Mouse (Mus musculus): ENCODE measurements around the gene Krtap10-4.

DNA sequence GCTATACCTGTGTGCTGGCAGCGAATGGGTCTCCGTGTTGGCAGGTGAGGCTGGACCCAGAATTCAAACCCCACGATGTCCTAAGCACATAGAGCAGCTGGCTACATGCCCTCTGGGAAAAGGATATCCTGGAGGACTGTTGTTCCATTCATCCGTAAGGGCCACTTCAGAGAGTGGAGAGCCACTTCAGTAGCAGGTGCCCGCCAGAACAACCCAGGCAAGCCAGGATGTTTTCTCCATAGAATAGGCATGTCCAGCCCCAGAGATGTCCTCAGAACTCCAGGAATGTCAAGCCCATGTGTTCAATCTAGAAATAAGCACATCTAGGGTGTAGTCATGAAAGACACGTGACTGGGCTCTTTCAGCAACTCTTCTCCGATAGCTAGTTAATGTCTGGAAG lies 42.8 kb upstream of the Krtap10-4 start:
- TF ChIP-seq TAL1 (IDR thresholded peaks at IDR 0.05; ENCODE audit: low read length) (no peak), GATA1 (IDR thresholded peaks at IDR 0.05; ENCODE audit: low read length) (no peak)

All from erythroblast, embryonic 14.5 days (primary cell).